Mouse (Mus musculus) liver, embryonic 11.5 days (tissue): Measurements from ENCODE around the gene Cltc. TPM values are rescaled to one million over a fixed set of nuclear protein-coding genes. Genes with fewer than 3 reads are reported as not detected.

Experiments used
- ATAC-seq: fragments of 200-750 bp; cut with Nextera tagmentation; replicated peaks from 2 replicates; pipeline ENCODE4 v1.8.0; 2017; ENCODE audit warnings: moderate number of reproducible peaks, mild to moderate bottlenecking, moderate TSS enrichment, moderate library complexity; ENCODE audit not compliant: low FRiP score
- DNase-seq: peaks from one replicate; pipeline ENCODE4 v3.0.0-alpha.2; 2017; ENCODE audit warnings: low spot score
- H3K27ac ChIP-seq: fragments of 300-500 bp; sonication (generic); 2 replicates; pipeline ENCODE4 v1.5.1; 2014; ENCODE audit warnings: mild to moderate bottlenecking, low read depth, low read length, control low read depth
- H3K27me3 ChIP-seq: fragments of 300-500 bp; sonication (generic); replicated peaks from 2 replicates; pipeline ENCODE4 v1.6.1; 2014; ENCODE audit warnings: low read length, mixed read lengths; ENCODE audit not compliant: control insufficient read depth, insufficient read depth
- H3K36me3 ChIP-seq: fragments of 300-500 bp; sonication (generic); 2 replicates; pipeline ENCODE4 v1.6.1; 2014; ENCODE audit warnings: mild to moderate bottlenecking, low read length, moderate library complexity, mixed read lengths; ENCODE audit not compliant: control insufficient read depth, insufficient read depth
- H3K4me1 ChIP-seq: fragments of 300-500 bp; sonication (generic); replicated peaks from 2 replicates; pipeline ENCODE4 v1.6.1; 2014; ENCODE audit warnings: low read length, mixed read lengths; ENCODE audit not compliant: control insufficient read depth, insufficient read depth
- H3K4me2 ChIP-seq: fragments of 300-500 bp; sonication (generic); 2 replicates; pipeline ENCODE4 v1.6.1; 2014; ENCODE audit warnings: mild to moderate bottlenecking, control low read depth, moderate library complexity
- H3K4me3 ChIP-seq: fragments of 300-500 bp; sonication (generic); 2 replicates; pipeline ENCODE4 v1.5.1; 2014; ENCODE audit warnings: low read depth, low read length, control low read depth
- H3K9ac ChIP-seq: fragments of 300-500 bp; sonication (generic); 2 replicates; pipeline ENCODE4 v1.6.1; 2014; ENCODE audit warnings: low read depth, low read length, control low read depth
- H3K9me3 ChIP-seq: fragments of 300-500 bp; sonication (generic); 2 replicates; pipeline ENCODE4 v1.6.1; 2016; ENCODE audit warnings: low read length, inconsistent platforms, mixed read lengths; ENCODE audit not compliant: control insufficient read depth
- WGBS: fragments of 180-500 bp; shearing (Covaris S2); extraction: QIAGEN DNeasy Blood & Tissue Kit; methylation state at CpG from one replicate; pipeline ENCODE4 v1.1.7; 2014; 5-methylcytosine and 5-hydroxymethylcytosine counted together
- polyA plus RNA-seq: library from polyadenylated mRNA; unstranded; fragments of >200 nt; fragmentation: Nextera tagmentation; extraction: Ambion mirVana; gene quantifications from 2 replicates; pipeline ENCODE4 v1.2.1, GENCODE M21; 2014

Gene Cltc
- polyA plus RNA-seq, 1 experiment from 2014 or later = 157 TPM

DNA sequence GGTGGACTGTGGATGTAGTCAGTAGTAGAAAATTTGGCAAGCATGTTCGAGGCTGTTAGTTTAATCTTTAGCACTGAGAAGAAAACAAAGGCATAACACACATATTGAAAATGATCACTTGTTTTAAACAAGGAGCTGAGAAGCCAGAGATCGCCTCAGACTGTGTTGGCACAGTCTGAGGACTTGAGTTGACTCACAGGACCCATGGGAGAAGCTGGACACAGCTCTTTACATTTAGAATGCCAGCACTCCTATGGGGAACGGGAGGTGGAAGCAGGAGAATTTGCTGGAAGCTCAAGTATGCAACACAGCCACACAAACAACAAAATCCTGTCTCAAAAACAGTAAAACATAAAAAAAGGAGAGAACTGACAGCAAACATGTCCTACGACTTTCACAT lies 103.3 kb downstream of the Cltc start:
- no peak overlapping the region for H3K27ac ChIP-seq
- DNase-seq = no peak
- no peak for ATAC-seq
- no peak overlapping the region for H3K9ac ChIP-seq
- no peak overlapping the region for H3K4me3 ChIP-seq
- 86% methylated on average over 4 of the region's 4 CpGs for WGBS
- H3K36me3 ChIP-seq = peaks cover 2% of the 10 kb centered on the region; the same call in 1 of the 2 replicates
- no peaks in the 10 kb centered on the region for H3K9me3 ChIP-seq
- H3K27me3 ChIP-seq = no peaks in the 10 kb centered on the region
- H3K4me2 ChIP-seq = no peak overlapping the region
- peaks cover 11% of the 10 kb centered on the region for H3K4me1 ChIP-seq

DNA sequence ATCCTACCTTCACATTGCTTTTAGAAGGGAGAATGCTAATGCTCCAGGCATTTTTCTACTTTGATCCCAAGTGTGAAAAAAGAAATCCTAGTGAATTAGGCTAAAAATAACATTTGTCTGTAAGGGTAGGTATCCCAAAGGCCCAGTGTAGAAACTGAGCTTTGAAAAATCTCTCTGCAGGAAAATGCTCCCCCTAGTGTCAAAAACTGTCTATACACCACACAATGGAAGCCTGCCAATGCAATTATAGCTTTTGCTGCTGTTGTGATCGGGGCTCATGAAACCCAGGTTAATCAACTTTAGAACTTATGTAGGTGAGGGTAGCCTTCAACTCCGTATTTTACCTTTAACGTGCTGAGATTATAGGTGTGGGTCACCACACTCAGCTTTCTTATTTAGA lies 103.9 kb downstream of the Cltc start:
- no peak overlapping the region for H3K9ac ChIP-seq
- no peaks in the 10 kb centered on the region for H3K9me3 ChIP-seq
- no peak overlapping the region for H3K4me2 ChIP-seq
- 44% methylated on average over 3 of the region's 3 CpGs for WGBS
- ATAC-seq = no peak
- DNase-seq = no peak
- H3K36me3 ChIP-seq = peaks cover 2% of the 10 kb centered on the region; the same call in 1 of the 2 replicates
- H3K27ac ChIP-seq = no peak overlapping the region
- H3K4me1 ChIP-seq = peaks cover 9% of the 10 kb centered on the region
- no peaks in the 10 kb centered on the region for H3K27me3 ChIP-seq
- H3K4me3 ChIP-seq = no peak overlapping the region

DNA sequence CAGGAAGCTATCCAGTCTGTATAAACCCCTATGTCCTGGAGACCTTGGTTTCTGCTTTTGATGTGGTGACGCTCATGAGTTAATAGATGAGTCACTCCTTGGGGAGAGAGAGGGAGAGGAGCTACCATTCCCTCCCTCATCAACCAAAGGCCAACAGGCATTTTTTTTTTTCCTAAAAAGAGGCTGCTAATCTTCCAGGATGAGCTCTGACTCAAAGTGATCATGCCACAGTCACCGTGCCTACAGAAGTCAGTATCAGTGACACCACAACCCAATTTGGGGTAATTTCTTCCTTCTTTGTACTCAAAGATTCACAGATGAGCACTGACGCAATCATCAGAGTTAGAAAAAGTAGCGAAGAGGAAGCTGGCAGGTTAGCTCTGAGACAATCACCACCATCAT lies 104.8 kb downstream of the Cltc start:
- DNase-seq (no peak), ATAC-seq (no peak)
- no peaks in the 10 kb centered on the region for H3K9me3 ChIP-seq
- H3K27me3 ChIP-seq = no peaks in the 10 kb centered on the region
- H3K4me3 ChIP-seq = no peak overlapping the region
- 67% methylated on average over 4 of the region's 4 CpGs for WGBS
- no peak overlapping the region for H3K4me2 ChIP-seq
- H3K27ac ChIP-seq = no peak overlapping the region
- peaks cover 5% of the 10 kb centered on the region for H3K4me1 ChIP-seq
- no peak overlapping the region for H3K9ac ChIP-seq
- H3K36me3 ChIP-seq = peaks cover 2% of the 10 kb centered on the region; the same call in 1 of the 2 replicates

DNA sequence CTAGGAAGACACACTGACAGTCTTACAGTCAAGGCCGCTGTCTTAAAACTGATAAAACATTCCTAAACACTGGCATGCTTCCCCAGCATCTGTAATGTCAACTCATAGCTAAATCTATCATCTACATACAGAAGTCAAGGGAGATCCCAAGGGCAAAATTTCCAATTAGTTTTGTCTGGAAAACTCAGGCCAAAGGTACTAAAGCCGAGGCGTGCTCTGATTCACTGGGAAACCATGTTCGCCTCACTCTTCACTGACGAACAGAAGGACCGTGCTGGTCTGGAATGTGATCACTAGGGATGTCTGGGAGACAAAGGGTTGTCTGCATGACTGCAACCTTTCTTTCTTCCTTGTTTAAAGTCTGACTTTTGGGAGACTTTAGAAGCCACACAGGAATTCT lies 106.7 kb downstream of the Cltc start:
- H3K36me3 ChIP-seq = peaks cover 2% of the 10 kb centered on the region; the same call in 1 of the 2 replicates
- 80% methylated on average over 6 of the region's 6 CpGs for WGBS

DNA sequence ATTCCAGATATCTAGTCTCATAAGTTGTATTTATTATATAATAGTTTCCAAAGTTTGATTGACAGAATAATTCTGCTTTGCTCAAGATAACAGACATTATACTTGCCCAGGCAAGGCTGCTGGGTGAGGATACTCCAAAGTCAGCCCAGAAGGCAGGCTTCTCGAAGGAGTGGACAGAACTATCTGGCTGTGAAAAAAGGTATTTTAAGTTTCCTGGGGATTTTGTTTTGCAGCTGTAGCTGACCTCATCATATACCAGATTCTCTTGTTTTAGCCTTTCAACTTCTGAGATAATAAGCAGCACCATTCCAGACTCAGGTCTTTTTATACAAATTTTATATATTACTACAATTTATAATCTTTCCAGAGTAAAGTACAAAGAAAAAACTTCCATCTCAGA lies 107.8 kb downstream of the Cltc start:
- H3K27ac ChIP-seq = no peak overlapping the region
- no peak overlapping the region for H3K4me2 ChIP-seq
- no peaks in the 10 kb centered on the region for H3K9me3 ChIP-seq
- ATAC-seq (no peak), DNase-seq (no peak)
- no peaks in the 10 kb centered on the region for H3K27me3 ChIP-seq
- 69% methylated on average over 1 of the region's 1 CpGs for WGBS
- peaks cover 2% of the 10 kb centered on the region; the same call in 1 of the 2 replicates for H3K36me3 ChIP-seq
- H3K9ac ChIP-seq = no peak overlapping the region
- no peak overlapping the region for H3K4me3 ChIP-seq
- no peaks in the 10 kb centered on the region for H3K4me1 ChIP-seq

More for the DNA sequence above, 106.7 kb downstream of the Cltc start:
- Histone ChIP-seq H3K27me3 (no peaks in the 10 kb centered on the region), H3K9me3 (no peaks in the 10 kb centered on the region), H3K9ac (no peak overlapping the region), H3K4me2 (no peak overlapping the region), H3K4me1 (no peaks in the 10 kb centered on the region), H3K27ac (peak overlapping the region; percentile 19; the same call in 1 of the 2 replicates), H3K4me3 (no peak overlapping the region)
- no peak for ATAC-seq
- no peak for DNase-seq

DNA sequence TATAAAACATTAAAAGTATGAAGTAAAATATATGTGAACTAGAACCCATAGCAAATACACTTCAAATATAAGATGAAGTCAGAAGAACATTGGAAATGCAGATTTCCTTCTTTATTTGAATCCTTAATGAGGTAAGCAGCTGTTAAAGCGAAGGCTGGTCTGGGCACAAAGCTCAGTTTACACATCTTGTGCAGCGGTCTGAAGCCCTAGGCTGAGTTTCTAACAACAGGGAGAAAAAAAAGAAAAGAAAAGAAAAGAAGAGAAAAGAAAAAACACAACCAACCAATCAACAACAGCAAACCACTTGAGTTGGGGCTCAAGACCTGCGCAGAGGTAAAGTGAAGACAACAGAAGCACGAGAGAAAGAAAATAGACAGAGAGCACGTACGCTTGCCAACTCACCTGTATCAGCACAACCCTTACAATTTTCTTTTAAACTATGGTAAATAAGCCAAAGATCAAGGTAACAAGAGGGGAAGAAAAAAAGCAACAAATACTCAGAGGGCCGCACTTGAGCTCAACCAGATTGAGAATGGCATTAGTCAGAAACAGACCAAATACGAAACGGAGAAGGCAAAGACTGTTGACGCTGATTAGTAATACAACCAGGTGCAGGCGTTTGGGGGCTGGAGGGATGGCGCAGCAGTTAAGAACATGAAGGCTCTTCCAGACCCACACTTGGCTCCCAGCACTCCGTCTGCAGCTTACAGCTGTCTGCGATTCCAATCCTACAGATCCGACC lies 109.5 kb downstream of the Cltc start:
- Histone ChIP-seq H3K4me1 (no peaks in the 10 kb centered on the region), H3K9ac (no peak overlapping the region), H3K4me3 (no peak overlapping the region), H3K36me3 (peaks cover 2% of the 10 kb centered on the region; the same call in 1 of the 2 replicates), H3K27ac (no peak overlapping the region), H3K9me3 (no peaks in the 10 kb centered on the region), H3K4me2 (no peak overlapping the region), H3K27me3 (no peaks in the 10 kb centered on the region)
- ATAC-seq (no peak), DNase-seq (no peak)
- WGBS = 86% methylated on average over 15 of the region's 15 CpGs

DNA sequence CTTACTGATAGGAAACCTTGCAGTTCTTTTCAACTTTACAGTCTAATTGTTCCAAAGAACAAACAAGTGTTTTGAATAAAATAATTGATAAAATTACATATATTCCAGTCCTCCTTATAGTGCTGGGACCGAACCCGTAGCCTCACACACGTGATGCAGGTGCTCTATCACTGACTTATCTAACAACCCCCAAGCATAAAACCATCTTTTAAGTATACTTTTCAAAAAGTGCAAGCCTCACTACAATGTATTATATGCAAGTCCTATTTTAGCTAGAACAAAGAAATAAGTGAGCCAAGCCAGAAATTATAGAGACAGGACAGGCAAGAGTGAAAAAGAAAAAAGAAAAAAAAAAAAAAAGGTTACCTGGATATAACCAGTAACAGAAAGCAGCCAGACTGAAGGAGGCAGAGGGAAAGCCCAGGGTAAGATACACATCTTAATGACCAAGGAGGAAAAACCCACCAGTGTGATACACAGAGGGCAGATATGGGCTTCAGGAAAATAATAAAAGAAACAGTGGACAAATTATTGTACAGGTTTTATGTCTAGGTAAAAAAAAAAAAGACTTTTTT lies 110.4 kb downstream of the Cltc start:
- H3K27ac ChIP-seq = no peak overlapping the region

DNA sequence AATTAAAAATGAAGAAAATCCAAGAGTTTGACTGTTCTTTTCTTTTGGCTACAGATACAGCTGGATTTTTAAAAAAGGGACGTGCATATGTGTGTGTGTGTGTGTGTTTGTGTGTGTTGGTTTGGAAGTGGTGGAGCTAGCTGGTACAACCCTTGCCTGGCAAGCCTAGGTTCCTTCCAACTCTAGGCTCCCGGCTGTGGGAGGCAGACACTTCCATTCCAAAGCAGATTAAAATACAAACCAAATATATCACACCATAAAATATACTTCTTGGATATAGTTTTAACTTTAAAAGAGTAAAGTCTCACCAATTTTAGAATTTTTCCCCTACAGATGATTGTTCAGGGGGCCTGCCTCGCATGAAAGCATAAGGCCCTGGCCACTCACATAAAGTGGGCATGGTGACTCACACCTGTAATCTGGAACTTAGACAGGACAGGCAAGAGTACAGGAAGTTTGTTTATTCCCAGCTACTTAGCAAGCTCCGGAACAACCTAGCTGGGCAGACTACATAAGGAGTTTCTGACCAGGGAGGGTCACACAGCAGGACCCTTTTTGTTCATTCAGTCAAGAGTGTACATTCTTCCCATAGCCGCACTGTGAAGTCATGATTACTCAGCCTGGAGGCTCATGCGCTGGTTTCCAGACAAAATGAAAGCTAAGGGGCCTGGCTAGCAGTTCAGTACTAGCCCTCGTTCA lies 111.1 kb downstream of the Cltc start:
- ATAC-seq = no peak
- DNase-seq = no peak
- no peaks in the 10 kb centered on the region for H3K4me1 ChIP-seq
- WGBS = 87% methylated on average over 7 of the region's 7 CpGs
- H3K27me3 ChIP-seq = no peaks in the 10 kb centered on the region
- H3K4me3 ChIP-seq = no peak overlapping the region
- no peak overlapping the region for H3K9ac ChIP-seq
- H3K36me3 ChIP-seq = peaks cover 2% of the 10 kb centered on the region; the same call in 1 of the 2 replicates
- no peak overlapping the region for H3K27ac ChIP-seq
- no peaks in the 10 kb centered on the region for H3K9me3 ChIP-seq
- no peak overlapping the region for H3K4me2 ChIP-seq

More for the DNA sequence above, 110.4 kb downstream of the Cltc start:
- Histone ChIP-seq H3K9ac (no peak overlapping the region), H3K36me3 (peaks cover 2% of the 10 kb centered on the region; the same call in 1 of the 2 replicates), H3K27me3 (no peaks in the 10 kb centered on the region), H3K4me3 (no peak overlapping the region), H3K4me2 (no peak overlapping the region), H3K4me1 (no peaks in the 10 kb centered on the region), H3K9me3 (no peaks in the 10 kb centered on the region)
- 89% methylated on average over 3 of the region's 3 CpGs for WGBS
- no peak for ATAC-seq
- DNase-seq = no peak
